Comparison of ENCODE assay signal across 8 mouse cellular contexts in genomic region chr17:83122525-83123280, GRCm38 (mm10).
DNase-seq lines count a peak whose midpoint lies in the region; ATAC-seq lines count a peak whose summit lies in the region.

No protein-coding gene starts in this region.

- 5% methylated on average over 20 of the region's 20 CpGs for WGBS in forebrain, embryonic 12.5 days

- H3K9ac ChIP-seq in forebrain, embryonic 12.5 days: no peak overlapping the region

- 0 out of 2 replicates have a peak overlapping the region, but pooled peaks have one; percentile 19 for H3K27ac ChIP-seq in forebrain, embryonic 12.5 days

- peak overlapping the region; percentile 46 for H3K4me2 ChIP-seq in forebrain, embryonic 12.5 days

- ATAC-seq in forebrain, embryonic 12.5 days (ENCODE audit: low FRiP score): peak; percentile 87; the same call in 1 of the 2 replicates

- H3K4me1 ChIP-seq in forebrain, embryonic 12.5 days: peaks cover 35% of the 10 kb centered on the region

- peaks cover 19% of the 10 kb centered on the region; the same call in 1 of the 2 replicates for H3K27me3 ChIP-seq in forebrain, embryonic 12.5 days

- intact Hi-C loops in left cerebral cortex, postnatal 14 days (cut with DNase I): loop anchor here (10.0 kb wide), 1 partner anchor 92 kb away; the partner anchor contains the start of gene Pkdcc
- intact Hi-C loops in heart, postnatal 14 days (cut with DNase I): loop anchor here (5.0 kb wide), 2 partner anchors 50 to 90 kb away; no protein-coding TSS in a partner anchor

- DNase-seq in left cerebral cortex, postnatal 14 days (ENCODE audit: low spot score in 2 of 2): peak; percentile 29
- DNase-seq in left cerebral cortex, adult 18-20 months (ENCODE audit: low spot score in 2 of 2): no peak
- peak; percentile 61 to 69 for DNase-seq in heart, postnatal 14 days
- peak; percentile 66 for DNase-seq in kidney, postnatal 14 days
- DNase-seq in lung, postnatal 36 days: peak; percentile 42
- DNase-seq in right cerebral cortex, adult 2 months (ENCODE audit: low spot score in 2 of 2): peak; percentile 23 to 32
- no peak for DNase-seq in cerebellum, adult 11-12 months

- no peaks in the 10 kb centered on the region for H3K36me3 ChIP-seq in forebrain, embryonic 12.5 days (replicated peaks)

- no peaks in the 10 kb centered on the region for H3K9me3 ChIP-seq in forebrain, embryonic 12.5 days

- peak overlapping the region; percentile 23 for H3K4me3 ChIP-seq in forebrain, embryonic 12.5 days (replicated peaks)

Comparison
In these comparisons a context has a peak if more than half of its experiments do, and no peak if none do; other contexts are left out.
1. DNase-seq: peak in left cerebral cortex, postnatal 14 days (2 of 2), heart, postnatal 14 days (2 of 2), kidney, postnatal 14 days (single experiment), lung, postnatal 36 days (single experiment) and right cerebral cortex, adult 2 months (2 of 2); none in left cerebral cortex, adult 18-20 months (0 of 2) and cerebellum, adult 11-12 months (single experiment).